Mouse (Mus musculus): Measurements from ENCODE around the gene Olfr1357.
"Not testable (repeated sequence)": the region's sequence is repeated elsewhere in the genome, so short reads cannot be mapped to it uniquely, and the experiment has no call there.

The Olfr1357 gene

DNA sequence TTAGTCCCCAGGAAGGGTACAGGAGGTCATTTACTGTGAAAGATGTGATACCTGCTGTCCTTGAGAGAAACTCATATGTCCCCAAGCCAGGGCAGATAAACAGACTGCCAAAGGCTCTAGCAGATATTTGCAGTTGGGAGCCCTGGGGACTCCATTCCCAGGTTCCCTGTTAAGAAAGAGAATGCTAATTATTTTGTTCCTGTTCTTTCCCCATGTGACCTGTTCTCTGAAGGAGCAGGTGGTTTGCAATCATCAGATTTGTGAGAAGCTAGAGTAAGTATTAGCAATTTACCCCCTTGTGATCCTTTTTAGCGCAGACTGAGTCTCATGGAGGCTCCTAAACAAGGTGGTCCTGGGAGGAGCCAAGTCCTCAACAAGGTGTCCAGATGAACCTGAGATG, at the start of gene Olfr1357:
Gene Olfr1357, minus strand, starts transcription at position 101 of the 400 bp plus-strand sequence.
- DNase-seq (ENCODE audit: low spot score in 2 of 2), result no peak

DNA sequence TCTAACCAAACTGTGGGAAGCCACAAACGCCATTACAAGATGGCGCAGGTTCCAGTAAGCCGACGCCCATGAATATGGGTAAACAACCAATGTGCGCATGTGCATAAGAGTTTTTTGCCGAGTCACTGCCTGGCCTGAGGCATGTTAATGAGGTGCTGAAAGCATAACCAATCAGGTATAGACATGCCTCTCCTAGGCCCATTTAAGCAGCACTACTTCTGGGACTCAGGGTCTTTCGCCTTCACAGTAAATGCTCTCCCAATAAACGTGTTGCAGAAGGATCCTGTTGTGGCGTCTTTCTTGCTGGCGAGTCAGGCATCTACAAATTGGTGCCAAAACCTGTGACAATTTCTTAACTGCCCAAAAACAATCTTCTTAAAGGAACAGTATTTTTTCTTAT, 48.8 kb upstream of the Olfr1357 start:
- not testable (repeated sequence) for DNase-seq (ENCODE audit: low spot score in 2 of 2)

DNA sequence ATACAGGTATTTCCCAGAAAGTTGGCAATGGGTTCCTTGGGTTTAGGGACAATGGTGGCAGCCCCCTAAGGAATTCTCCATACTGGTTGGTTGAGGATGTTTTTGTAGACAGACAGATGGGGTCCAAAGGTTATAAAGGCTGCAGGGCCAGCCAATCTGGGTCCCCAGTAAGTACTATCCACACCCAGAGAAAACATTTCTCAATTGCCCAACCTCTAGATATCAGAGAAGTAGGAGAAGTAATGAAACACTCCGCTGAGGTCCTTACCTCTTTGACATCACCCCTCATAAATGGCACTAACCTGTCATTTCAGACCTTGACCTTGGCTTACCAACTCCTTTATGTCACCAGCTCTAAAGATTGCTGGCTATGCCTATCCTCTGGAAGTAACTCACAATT, 46.7 kb upstream of the Olfr1357 start:
- DNase-seq (ENCODE audit: low spot score in 2 of 2), result no peak

DNA sequence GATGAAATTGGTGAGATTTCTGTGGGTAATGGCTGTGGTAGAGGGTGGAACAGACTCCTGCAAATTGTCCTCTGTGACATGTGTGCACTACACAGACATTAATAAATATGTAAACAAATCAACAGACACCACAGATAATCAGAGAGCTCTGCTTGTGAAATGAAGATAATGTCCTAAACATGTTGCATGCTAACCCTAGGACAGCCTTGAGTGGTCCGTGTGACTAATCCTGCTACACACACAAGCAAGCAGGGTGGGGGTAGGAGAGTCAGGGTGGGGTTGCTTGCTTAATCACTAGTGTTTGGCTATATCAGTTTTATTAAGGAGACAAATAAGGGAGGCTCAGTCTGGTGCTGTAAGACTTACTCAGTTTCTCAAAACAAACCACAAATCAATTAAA, 43.3 kb upstream of the Olfr1357 start:
- no peak for DNase-seq (ENCODE audit: low spot score in 2 of 2)

DNA sequence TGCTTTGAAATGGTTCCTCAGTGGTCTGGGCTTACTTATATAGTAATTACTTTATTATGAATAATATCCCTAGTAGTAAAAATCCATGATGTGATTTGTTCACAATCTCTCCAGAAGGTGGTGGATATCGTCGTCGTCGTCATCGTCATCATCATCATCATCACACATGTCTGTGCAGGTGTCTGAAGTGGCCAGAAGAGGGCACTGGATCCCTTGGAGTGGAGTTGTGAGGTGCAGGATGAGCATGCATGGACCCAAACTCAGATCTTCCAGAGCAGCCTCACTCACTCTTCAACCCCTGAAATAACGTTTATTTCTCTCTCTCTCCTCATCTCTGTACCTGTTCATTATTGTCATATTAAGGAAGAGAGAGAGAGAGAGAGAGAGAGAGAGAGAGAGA, 14.4 kb upstream of the Olfr1357 start:
- peak; percentile 44 to 62 for DNase-seq (ENCODE audit: low spot score in 2 of 2)

DNA sequence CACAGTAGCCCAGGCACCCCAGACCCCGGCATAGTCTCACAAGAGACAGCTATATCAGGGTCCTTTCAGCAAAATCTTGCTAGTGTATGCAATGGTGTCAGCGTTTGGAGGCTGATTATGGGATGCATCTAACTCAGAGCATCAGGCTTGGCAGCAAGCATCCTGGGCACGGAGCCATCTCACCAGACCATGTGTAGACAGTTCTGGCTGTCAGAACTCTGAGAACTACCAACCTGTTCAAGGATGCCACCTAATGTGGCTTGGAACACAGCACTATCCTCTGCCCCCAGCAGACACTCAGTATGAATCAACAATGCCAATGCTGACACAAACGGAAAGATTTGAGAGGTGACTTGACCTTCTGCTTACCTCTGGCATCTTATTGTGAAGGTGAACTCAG, 12.3 kb upstream of the Olfr1357 start:
- peak in 1 of 2 experiments; percentile 10 for DNase-seq (ENCODE audit: low spot score in 2 of 2)

DNA sequence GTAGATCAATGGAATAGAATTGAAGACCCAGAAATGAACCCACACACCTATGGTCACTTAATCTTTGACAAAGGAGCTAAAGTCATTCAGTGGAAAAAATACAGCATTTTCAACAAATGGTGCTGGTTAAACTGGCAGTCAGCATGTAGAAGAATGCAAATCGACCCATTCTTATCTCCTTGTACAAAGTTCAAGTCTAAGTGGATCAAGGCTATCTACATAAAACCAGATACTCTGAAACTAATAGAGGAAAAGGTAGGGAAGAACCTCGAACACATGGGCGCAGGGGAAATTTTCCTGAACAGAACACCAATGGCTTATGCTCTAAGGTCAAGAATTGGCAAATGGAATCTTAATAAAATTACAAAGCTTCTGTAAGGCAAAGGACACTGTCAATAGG, 5.3 kb upstream of the Olfr1357 start:
- DNase-seq (ENCODE audit: low spot score in 2 of 2), result not testable (repeated sequence)

DNA sequence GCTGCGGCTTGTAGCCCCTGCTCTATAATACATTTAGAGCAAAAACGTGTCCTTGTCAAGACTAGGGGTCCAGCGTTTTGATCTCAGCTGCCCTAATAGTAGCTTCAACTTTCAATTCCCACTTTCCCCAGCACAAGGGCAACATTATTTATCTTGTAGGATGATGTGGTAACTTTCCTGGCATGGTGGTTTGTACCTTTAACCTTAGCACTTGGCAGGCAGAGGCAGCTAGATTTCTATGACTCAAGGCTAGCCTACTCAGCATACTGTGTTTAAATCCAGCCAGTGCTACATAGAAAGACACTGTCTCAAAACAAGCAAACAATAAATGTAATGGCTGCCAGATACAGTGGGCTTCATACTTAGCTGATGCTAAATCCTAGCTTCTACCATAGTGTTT, 10.3 kb downstream of the Olfr1357 start:
- DNase-seq (ENCODE audit: low spot score in 2 of 2), result no peak

DNA sequence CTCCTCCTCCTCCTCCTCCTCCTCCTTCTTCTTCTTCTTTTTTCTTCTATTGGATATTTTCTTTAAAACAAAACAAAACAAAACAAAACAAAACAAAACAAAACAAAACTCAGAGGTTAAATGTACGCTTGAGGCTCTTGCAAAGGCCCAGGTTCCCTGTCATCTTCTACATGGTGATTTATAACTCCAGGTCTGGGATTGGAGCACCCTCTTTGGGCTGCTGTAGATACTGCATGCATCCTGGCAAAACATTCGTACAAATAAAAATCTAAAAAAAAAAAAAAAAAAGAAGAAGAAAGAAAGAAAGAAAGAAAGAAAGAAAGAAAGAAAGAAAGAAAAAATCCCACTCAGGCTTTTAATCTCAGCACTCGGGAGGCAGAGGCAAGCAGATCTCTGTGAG, 12.8 kb downstream of the Olfr1357 start:
- peak; percentile 27 to 41 for DNase-seq (ENCODE audit: low spot score in 2 of 2)

DNA sequence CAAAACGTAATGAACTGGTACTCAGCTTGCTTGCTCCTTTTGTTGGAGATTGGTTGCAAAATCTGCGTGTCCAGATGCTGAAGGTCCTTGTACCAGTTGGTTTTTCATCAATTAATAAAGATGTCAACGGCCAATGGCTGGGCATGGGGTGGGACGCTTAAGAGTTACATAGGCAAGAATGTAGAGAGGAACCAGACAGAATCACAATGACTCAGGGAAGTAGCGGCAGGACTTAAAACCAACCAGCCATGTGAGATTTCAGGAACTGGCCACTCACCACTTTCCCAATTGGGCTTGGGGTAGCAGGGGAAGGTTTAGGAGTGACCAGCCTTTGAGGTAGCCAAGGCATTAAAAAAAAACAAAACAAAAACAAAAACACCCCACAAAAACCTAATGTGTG, 18.0 kb downstream of the Olfr1357 start:
- DNase-seq (ENCODE audit: low spot score in 2 of 2), result no peak

DNA sequence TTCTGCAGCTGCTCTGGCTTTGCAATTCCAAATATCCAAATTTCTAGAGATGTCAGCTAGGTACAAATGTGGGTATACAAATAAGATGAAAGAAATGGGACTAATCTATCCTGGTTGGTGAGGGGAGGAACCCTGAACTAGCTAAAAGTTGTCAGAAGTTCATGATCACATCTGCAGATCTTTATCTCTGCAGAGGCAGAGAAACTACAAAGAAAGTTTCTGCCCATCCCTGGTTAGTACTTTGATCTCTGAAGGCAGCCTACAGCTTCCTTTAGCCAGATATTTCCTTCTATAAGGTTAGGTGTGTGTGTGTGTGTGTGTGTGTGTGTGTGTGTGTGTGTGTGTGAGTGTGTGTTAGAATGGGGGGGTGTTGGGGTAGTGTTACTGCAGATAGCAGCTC, 23.3 kb downstream of the Olfr1357 start:
- DNase-seq (ENCODE audit: low spot score in 2 of 2), result no peak

DNA sequence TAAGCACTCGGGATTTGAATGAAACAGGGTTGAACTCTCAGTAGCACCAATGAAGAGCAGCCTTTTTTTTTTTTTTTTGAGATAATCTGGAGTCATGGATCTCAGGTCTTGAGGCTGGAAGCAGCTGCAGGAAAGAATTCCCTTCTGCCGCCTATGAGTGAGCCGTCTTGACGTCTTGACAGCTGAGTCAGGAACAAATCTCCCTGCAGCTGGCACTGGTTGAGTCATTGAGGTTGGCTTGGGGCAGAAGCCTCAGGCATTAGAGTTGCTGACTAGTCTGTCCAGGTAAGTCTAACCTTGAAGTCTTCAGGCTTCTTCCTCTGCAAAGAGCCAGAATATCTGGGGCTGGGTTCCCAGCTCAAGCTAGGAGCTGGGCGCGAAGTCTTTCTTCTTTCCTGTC, 23.7 kb downstream of the Olfr1357 start:
- DNase-seq (ENCODE audit: low spot score in 2 of 2), result no peak

DNA sequence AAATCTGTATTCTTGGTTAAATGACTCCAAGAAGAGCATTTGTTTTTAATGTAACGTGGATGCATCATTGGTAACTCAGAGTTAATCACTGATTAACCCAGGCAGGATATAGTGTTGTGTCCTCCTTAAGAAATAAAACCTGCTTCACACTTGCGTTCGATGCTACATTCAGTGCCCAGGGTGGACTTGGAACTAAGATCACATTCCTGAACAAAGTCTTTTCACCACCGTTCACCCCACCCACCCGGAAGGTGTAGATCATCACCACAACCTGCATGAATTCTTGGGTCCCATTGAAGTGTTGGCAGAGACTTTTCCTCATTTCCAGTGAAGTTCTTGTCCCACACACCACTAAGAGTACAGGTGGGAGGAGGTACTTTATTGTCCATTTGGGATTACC, 24.1 kb downstream of the Olfr1357 start:
- DNase-seq (ENCODE audit: low spot score in 2 of 2), result no peak

DNA sequence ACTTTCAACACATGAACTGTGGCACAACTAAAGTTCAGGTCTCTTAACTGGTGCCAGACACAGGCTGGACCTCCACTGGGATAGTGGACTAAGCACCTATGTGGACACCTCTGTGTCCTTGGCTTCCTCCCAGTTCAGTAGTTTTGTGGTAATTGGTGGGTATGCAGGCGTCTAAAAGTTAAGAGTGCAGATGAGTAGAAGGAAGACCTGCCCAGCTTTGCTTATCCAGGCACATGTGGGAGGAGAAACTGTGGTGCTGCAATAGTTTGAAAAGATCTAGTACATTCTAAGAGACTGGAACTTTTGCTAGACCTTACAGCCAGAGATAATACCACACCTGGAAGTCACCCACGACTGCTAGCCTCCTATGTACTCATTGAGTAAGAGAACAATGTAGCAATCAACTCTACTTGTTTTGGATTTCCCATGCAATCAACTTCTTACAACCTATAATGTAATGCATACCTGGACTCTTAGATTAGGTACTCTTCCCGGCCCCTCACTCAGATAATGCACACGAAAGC, 25.0 kb downstream of the Olfr1357 start:
- no peak for DNase-seq (ENCODE audit: low spot score in 2 of 2)

DNA sequence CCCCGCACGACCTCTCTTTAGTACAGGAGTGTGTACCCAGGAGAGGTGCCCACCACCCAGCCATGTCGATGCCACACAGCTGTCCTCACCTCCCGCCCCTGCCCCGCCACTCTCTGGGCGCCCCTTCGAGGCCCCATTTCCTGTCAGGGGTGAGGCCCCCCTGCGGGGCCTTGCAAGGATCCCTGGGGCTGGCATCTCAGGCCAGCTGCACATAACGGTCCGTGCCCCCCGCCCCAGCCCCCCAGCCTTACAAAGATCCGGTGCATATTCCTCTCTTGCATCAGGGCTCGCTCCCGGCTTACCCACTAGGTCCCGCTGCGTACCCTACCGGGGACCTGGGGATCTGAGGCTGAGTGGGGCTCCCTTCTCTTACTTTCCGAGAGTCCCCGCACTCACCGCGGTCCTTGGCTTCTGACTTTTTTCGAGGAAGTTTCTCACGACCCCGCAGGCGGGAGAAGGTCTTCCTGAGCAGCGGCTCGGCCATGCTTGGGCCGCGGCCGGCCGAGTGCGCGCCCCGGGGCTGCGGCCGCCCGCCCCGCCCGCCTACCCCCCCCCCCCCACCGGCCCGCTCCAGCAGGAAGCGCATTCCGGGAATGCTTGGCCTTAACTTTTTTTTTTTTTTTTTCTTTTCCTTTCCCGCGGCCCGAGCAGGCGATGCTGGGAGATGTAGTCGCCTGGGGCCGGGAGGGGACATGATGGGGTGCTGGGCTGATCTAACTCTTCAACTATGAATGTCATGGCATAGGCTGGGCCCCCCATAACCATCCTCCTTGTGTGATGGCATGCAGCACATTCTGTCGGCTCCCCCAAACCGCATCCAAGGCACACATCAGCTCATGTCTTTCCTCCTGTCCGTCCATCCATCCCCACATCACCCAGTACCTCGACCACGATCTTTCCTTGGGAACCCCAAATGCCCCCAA, 26.2 kb downstream of the Olfr1357 start, which contains the start of gene Syde1:
Gene Syde1, minus strand, starts transcription at position 559 of the 923 bp plus-strand sequence.
- DNase-seq (ENCODE audit: low spot score in 2 of 2), result no peak

DNA sequence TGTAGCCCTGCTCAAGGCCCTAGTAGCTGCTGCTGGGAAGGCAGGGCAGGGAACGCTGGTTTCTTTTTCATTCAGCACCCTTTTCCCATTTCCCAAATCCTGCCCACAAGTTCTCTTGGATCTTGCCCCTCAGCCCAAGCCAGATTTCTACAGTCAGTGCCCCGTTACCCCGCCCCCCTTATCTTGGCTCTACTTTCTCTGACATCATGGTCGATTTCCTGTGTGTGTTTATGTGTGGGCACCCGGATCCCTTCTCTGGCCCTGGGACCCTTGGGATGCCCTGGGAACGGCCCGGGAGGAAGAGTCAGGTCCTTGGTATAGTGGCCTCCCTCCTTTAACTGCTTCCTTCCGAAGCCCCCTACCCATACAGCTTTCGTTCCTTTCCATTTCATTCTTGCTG, 27.1 kb downstream of the Olfr1357 start:
- DNase-seq (ENCODE audit: low spot score in 2 of 2), result no peak

DNA sequence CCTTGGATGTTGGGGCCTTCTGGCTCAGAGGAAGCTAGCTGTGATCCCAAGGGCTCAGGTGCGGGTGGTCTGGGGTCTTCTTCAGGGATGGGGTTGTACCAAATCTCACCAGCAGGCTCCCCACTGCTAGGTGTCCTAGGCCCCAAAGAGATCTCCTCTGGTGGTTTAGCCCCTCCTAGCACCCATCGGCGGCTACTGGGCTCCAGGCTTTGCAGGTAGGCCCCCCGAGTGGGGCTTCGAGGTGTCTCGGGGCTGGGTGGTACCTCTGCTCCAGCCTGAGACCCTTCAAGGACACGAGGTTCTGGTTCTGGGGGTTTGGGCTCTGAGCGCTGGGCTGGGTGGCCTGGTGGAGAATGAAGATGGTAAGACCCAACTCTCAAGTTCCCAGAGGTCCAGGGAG, 28.0 kb downstream of the Olfr1357 start:
- DNase-seq (ENCODE audit: low spot score in 2 of 2), result no peak

DNA sequence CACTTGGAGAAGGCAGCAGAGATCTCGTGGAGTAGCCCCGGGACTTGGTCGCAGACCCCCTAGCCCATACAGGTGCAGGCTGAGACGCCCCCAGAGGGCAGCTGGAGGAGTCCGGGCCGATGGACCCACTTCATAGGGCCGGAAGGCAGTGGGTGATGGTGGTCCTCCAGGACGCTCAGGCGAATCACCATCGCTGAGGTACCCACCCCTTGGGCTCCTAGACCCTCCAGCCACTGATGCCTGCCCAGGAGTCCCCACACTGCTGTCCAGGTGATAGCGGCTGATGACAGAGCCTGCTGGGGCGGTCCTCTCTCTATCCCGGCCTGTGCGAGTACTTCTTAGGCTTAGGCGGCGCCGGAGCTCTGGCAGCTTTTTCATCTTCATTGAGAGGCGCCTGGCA, 28.6 kb downstream of the Olfr1357 start:
- no peak for DNase-seq (ENCODE audit: low spot score in 2 of 2)

DNA sequence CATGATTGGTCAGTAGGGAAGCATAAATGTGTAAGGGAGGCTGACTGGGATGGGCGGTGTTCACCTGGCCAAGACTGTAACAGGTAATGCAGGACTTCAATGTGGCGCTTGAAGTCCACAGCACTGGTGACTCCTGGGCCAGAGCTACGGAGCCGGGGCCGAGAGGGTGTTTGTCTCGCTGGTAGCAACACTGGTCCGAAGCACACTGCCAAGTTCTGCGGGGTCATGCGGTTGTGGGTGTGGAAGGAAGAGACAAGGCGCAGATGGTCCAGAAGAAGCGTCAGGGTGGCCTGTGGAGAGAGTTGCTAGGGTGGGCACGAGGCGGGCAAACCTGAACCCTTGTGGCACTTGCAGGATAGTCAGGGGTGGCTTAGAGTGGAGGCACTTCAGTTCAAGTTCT, 31.8 kb downstream of the Olfr1357 start:
- no peak for DNase-seq (ENCODE audit: low spot score in 2 of 2)

DNA sequence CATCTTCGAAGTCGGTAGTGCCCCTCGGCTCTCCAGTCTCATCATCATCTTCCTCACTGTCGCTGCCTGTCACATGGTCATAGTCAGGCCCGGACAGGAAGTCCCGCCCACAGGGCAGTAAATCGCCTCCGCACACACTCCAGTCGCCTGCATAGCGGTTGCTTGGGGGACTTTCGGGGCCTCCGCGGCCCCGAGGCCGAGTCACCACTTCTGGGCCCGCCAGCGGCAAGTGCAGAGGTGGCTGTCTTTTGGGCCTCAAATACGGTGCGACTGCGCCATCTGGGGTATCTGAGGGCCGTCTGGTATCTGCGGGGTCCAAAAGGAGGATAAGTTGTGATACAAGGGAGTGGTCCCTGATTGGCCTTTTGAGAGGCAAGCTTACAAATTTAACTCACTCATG, 32.3 kb downstream of the Olfr1357 start:
- DNase-seq (ENCODE audit: low spot score in 2 of 2), result no peak

DNA sequence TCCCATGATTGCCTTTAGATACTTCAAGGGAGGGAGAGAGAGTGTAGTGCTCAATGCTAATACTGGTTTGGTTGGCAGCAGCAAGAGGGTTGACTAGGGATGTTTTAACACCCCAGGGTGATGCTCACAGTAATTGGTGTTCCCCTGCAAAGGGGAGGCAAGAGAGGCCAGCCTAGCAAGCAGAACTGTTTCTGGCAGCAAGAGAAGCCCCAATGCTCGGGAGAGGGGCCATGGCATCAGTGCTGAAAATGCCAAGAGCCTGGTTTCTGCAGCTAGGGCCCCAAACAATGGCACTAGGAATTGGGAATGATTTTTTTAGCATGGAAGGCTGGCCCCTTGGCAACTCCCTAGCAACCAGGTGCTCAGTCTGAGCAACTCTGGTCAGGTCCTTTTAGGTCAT, 32.9 kb downstream of the Olfr1357 start:
- no peak for DNase-seq (ENCODE audit: low spot score in 2 of 2)

DNA sequence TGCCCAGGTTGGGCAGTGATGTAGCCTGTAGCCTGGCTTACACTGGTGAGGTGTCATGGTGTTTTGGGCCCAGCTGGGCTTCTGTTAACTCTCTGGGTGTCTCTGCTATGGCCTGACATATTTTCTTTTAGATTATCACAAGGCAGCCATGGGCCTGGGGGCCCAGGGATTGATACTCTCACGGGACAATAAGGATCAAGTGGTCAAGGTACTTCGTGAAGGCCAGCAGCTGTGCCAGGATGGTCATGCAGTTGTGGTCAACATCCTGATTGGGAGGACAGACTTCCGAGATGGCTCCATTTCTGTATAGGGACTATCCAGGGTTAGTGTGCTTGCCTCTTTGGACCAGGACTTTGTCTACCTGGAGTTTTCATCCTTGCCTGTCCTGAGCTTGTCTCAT, 33.9 kb downstream of the Olfr1357 start:
- DNase-seq (ENCODE audit: low spot score in 2 of 2), result no peak

DNA sequence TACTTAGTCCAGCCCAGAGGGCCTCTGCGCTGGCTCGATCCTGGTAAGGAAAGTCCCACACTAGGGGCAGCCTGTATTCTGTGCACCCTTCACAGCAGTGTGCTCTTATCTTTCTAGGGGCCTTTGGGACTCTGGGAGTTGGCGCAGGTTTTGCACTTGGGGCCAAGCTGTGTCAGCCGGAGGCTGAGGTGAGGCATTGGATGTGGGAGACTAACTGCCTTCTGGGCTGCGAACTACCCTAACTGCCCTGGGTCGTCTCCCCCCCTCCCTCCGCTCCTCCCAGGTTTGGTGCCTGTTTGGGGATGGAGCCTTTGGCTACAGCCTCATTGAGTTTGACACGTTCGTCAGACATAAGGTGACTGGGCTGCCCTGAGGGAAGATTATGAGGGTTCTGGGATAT, 34.5 kb downstream of the Olfr1357 start:
- no peak for DNase-seq (ENCODE audit: low spot score in 2 of 2)

Measured in right cerebral cortex, adult 2 months (tissue).